Mouse (Mus musculus): ENCODE measurements at regions not wholly inside any gene's neighbourhood (a gene's known extent, or its start where the extent isn't known, plus 50 kb on each side); places are given as distances from the start of the nearest gene placed in this dataset.

DNA sequence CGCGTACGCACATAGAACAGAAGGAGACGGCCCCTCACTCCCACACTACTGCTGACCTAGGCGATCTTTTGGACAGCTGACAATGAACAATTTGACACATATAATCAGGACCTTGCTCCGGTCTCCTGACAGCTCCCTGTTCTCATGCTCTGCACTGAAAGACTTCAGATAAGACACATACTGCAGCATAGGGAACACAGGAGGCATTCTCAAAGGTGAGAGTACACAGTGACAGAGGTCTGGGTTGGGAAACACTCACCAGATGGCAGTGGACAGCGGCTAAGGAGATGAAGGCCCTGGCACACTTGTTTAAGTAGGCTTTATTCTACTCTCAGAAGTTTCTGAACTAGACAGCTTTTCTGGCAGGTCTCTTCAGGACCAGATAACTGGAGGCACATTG, 156.9 kb downstream of the Kctd12 start:
- WGBS, result 94% methylated on average over 7 of the region's 7 CpGs
- Histone ChIP-seq H3K4me3 (ENCODE audit: low read depth, low read length) (no peak overlapping the region), H3K4me1 (ENCODE audit: control insufficient read depth, insufficient read depth, low read length) (no peaks in the 10 kb centered on the region), H3K4me2 (ENCODE audit: low read depth, low read length) (no peak overlapping the region), H3K9ac (replicated peaks; ENCODE audit: low read depth, low read length) (no peak overlapping the region), H3K9me3 (ENCODE audit: control insufficient read depth, low read length) (no peaks in the 10 kb centered on the region), H3K27me3 (ENCODE audit: control insufficient read depth, insufficient read depth, low read length) (no peaks in the 10 kb centered on the region), H3K36me3 (ENCODE audit: control insufficient read depth, insufficient read depth, low read length) (no peaks in the 10 kb centered on the region), H3K27ac (ENCODE audit: low read depth, low read length) (no peak overlapping the region)
- ATAC-seq (ENCODE audit: low read depth), result no peak

DNA sequence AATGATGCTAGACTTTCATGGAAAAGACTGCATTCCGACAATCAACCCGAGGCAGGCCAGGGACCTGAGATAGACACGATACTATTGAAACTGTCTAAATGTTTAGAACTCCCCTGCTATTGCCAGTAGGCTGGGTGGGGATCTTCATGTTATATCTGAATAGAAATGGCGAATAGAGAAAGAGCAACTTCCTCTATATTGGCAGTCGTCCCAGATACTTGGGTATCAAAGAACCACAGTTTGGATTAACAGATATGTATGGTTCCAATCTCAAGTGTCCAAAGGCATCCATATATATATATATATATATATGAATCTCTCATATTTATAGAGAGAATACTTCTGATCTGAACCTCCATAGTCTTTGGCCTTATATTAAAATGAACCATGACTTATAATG, 161.8 kb downstream of the Kctd12 start:
- H3K4me3 ChIP-seq (ENCODE audit: low read depth, low read length), result no peak overlapping the region
- H3K9me3 ChIP-seq (ENCODE audit: control insufficient read depth, low read length), result no peaks in the 10 kb centered on the region
- no peak overlapping the region for H3K9ac ChIP-seq (replicated peaks; ENCODE audit: low read depth, low read length)
- 95% methylated on average over 5 of the region's 5 CpGs for WGBS
- no peaks in the 10 kb centered on the region for H3K27me3 ChIP-seq (ENCODE audit: control insufficient read depth, insufficient read depth, low read length)
- H3K4me2 ChIP-seq (ENCODE audit: low read depth, low read length), result no peak overlapping the region
- no peaks in the 10 kb centered on the region for H3K36me3 ChIP-seq (ENCODE audit: control insufficient read depth, insufficient read depth, low read length)
- no peak for ATAC-seq (ENCODE audit: low read depth)
- H3K27ac ChIP-seq (ENCODE audit: low read depth, low read length), result no peak overlapping the region
- H3K4me1 ChIP-seq (ENCODE audit: control insufficient read depth, insufficient read depth, low read length), result no peaks in the 10 kb centered on the region

DNA sequence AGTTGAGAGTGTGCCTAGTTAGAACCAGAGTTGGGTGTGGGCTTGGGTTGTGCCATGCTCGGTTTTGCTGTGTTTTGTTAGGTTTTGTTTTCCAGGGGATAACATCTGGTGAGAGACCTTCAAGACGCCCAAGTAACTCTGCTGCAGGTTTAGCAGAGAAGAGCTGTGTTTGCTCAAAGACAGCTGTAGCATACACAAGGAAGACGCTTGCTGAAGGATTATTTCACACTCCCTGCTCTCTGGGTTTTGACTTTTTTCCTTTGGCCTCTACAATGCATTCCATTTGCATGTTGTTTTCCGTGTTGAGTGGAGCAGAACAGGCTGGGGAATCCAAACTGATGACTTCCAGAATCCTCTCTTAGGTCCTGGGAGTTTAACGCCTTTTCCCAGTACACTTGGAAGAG, 170.8 kb downstream of the Kctd12 start:
- 64% methylated on average over 5 of the region's 5 CpGs for whole genome bisulfite sequencing

DNA sequence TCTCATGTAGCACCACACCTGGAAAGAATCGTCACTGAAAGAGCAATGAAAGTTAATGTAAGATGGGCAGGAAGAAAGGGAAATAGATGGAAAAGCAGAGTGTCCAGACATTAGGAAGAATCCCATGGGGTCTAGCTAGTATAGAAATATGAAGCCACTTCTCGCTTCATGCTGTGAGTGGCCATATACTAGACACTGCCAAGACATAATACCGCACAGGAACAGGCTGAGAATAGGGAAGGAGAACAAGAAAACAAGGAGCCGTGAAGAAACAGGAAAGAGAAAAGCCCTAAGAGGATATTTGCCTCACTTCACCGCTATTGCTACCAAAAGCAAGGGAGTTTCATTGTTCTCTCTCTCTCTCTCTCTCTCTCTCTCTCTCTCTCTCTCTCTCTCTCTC, 171.4 kb downstream of the Kctd12 start:
- no peak for ATAC-seq (ENCODE audit: low read depth)
- Histone ChIP-seq H3K4me1 (ENCODE audit: control insufficient read depth, insufficient read depth, low read length) (no peaks in the 10 kb centered on the region), H3K9me3 (ENCODE audit: control insufficient read depth, low read length) (no peaks in the 10 kb centered on the region), H3K4me2 (ENCODE audit: low read depth, low read length) (no peak overlapping the region), H3K27me3 (ENCODE audit: control insufficient read depth, insufficient read depth, low read length) (no peaks in the 10 kb centered on the region), H3K27ac (ENCODE audit: low read depth, low read length) (no peak overlapping the region), H3K36me3 (ENCODE audit: control insufficient read depth, insufficient read depth, low read length) (no peaks in the 10 kb centered on the region), H3K4me3 (ENCODE audit: low read depth, low read length) (no peak overlapping the region), H3K9ac (replicated peaks; ENCODE audit: low read depth, low read length) (no peak overlapping the region)
- WGBS, result 70% methylated on average over 5 of the region's 5 CpGs

More for the DNA sequence above, 170.8 kb downstream of the Kctd12 start:
- Histone ChIP-seq H3K27ac (ENCODE audit: low read depth, low read length) (no peak overlapping the region), H3K27me3 (ENCODE audit: control insufficient read depth, insufficient read depth, low read length) (no peaks in the 10 kb centered on the region), H3K9me3 (ENCODE audit: control insufficient read depth, low read length) (no peaks in the 10 kb centered on the region), H3K36me3 (ENCODE audit: control insufficient read depth, insufficient read depth, low read length) (no peaks in the 10 kb centered on the region), H3K9ac (replicated peaks; ENCODE audit: low read depth, low read length) (no peak overlapping the region), H3K4me3 (ENCODE audit: low read depth, low read length) (no peak overlapping the region), H3K4me1 (ENCODE audit: control insufficient read depth, insufficient read depth, low read length) (no peaks in the 10 kb centered on the region), H3K4me2 (ENCODE audit: low read depth, low read length) (no peak overlapping the region)
- no peak for ATAC-seq (ENCODE audit: low read depth)

DNA sequence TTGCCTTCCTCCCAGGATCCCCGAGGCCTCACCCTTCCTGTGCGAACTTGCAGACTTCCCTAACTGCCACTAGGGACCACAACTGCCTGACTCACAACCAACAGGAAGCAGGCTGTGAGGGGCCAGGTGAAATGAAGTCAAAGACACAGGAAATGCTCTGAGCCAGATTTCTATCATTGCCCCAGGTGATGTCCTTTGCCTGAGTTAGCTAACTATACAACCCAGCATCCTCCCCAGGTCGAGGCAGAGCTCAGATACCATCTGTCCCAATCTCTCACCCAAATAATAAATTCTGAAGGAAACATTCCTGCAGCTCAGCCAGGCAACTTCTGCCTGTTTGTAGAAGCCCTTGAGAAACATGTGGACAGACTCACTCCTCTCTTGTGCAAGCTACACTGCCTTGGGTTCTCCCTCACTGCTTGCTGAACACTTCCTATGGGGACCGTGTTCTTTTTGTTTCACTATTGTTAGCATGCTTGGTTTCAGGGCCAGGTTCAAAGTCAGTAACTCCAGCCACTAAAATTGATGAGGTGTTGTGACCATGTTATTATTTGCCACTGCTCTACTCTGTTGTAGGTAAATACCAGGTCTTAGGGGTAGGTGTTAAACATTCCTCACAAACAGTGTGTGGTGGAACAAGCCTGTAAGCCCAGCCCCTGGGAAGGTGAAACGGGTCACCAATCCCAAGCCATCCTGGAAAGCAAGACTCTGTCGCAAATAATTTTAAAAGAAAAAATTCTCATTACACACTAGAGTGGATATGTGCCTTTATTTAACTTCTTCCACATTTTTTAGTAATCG, 172.1 kb downstream of the Kctd12 start:
- 74% methylated on average over 7 of the region's 7 CpGs for WGBS
- no peaks in the 10 kb centered on the region for H3K9me3 ChIP-seq (ENCODE audit: control insufficient read depth, low read length)
- H3K4me2 ChIP-seq (ENCODE audit: low read depth, low read length), result no peak overlapping the region
- ATAC-seq (ENCODE audit: low read depth), result no peak
- no peak overlapping the region for H3K27ac ChIP-seq (ENCODE audit: low read depth, low read length)
- H3K27me3 ChIP-seq (ENCODE audit: control insufficient read depth, insufficient read depth, low read length), result no peaks in the 10 kb centered on the region
- H3K4me3 ChIP-seq (ENCODE audit: low read depth, low read length), result no peak overlapping the region
- no peaks in the 10 kb centered on the region for H3K4me1 ChIP-seq (ENCODE audit: control insufficient read depth, insufficient read depth, low read length)
- no peak overlapping the region for H3K9ac ChIP-seq (replicated peaks; ENCODE audit: low read depth, low read length)
- H3K36me3 ChIP-seq (ENCODE audit: control insufficient read depth, insufficient read depth, low read length), result no peaks in the 10 kb centered on the region

DNA sequence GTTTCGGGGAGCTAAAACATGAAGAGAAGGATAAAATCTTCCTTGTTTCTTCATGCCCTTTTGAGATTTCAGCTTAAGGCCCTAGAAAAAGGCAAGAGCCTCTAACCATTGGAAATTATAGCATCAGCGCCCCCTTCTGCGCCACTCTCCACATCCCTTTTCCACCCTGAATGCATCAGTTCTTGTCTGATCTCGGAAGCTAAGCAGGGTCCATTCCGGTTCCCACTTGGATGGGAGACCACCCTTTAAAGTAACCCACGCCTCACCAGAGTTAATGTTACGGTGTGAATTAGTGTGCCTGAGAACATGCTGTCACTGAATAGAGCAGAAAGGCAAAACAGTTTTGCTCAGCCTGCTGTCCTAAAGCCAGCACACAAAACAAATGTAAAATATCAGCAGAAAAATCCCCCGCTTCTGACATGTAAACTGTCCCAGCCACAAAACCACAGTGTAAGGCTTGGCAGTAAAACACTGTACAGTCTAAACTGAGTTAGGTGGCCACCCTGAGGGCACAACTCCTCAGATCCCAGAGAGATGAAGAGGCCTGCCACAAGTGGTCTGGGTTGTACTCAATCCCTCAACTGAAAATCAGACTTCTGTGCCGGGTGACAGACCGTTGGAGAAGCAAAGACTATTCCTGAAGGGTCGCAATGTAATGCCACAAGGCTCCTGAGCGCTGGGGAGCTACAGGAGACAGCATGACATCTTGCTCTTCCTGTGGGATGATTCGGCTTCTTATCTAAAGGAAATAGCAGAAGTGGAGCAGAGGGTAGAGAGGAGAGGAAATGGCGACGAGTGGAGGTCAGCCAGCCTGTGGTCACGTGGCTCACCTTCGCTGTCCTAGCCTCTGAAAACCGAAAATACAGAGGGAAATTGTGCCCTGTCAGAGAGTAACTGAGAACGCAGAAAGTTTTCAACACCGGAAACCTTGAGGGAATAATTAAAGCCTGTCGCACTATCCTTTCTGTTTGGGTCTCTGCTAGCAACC, 176.2 kb downstream of the Kctd12 start:
- no peaks in the 10 kb centered on the region for H3K9me3 ChIP-seq (ENCODE audit: control insufficient read depth, low read length)
- H3K9ac ChIP-seq (replicated peaks; ENCODE audit: low read depth, low read length), result no peak overlapping the region
- H3K27ac ChIP-seq (ENCODE audit: low read depth, low read length), result no peak overlapping the region
- no peaks in the 10 kb centered on the region for H3K4me1 ChIP-seq (ENCODE audit: control insufficient read depth, insufficient read depth, low read length)
- no peaks in the 10 kb centered on the region for H3K36me3 ChIP-seq (ENCODE audit: control insufficient read depth, insufficient read depth, low read length)
- H3K27me3 ChIP-seq (ENCODE audit: control insufficient read depth, insufficient read depth, low read length), result no peaks in the 10 kb centered on the region
- H3K4me3 ChIP-seq (ENCODE audit: low read depth, low read length), result no peak overlapping the region
- no peak for ATAC-seq (ENCODE audit: low read depth)
- 74% methylated on average over 21 of the region's 21 CpGs for WGBS
- no peak overlapping the region for H3K4me2 ChIP-seq (ENCODE audit: low read depth, low read length)

DNA sequence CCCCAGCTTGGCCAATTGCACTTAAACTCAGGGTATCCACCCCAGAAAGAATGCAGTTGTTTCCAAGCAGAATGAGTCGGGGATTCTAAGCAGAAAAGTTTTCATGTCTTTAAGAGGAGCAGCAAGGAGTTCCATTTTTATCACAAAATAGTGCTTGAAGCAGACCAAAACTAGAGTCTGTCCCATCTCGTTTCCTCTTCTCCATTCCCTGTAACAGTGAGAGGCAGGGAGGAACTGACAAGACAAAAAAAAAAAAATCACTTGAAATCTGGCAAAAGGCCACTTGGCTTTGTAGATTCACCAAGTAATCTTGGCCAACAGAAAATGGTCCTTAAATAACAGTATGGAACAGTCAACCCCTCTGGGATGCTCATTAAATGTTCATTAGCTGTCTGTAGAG, 186.8 kb downstream of the Kctd12 start:
- Histone ChIP-seq H3K36me3 (ENCODE audit: control insufficient read depth, insufficient read depth, low read length) (no peaks in the 10 kb centered on the region), H3K27ac (ENCODE audit: low read depth, low read length) (no peak overlapping the region), H3K4me3 (ENCODE audit: low read depth, low read length) (no peak overlapping the region), H3K27me3 (ENCODE audit: control insufficient read depth, insufficient read depth, low read length) (no peaks in the 10 kb centered on the region), H3K9me3 (ENCODE audit: control insufficient read depth, low read length) (no peaks in the 10 kb centered on the region), H3K9ac (replicated peaks; ENCODE audit: low read depth, low read length) (no peak overlapping the region), H3K4me2 (ENCODE audit: low read depth, low read length) (no peak overlapping the region), H3K4me1 (ENCODE audit: control insufficient read depth, insufficient read depth, low read length) (no peaks in the 10 kb centered on the region)
- 78% methylated on average over 2 of the region's 2 CpGs for WGBS
- no peak for ATAC-seq (ENCODE audit: low read depth)

DNA sequence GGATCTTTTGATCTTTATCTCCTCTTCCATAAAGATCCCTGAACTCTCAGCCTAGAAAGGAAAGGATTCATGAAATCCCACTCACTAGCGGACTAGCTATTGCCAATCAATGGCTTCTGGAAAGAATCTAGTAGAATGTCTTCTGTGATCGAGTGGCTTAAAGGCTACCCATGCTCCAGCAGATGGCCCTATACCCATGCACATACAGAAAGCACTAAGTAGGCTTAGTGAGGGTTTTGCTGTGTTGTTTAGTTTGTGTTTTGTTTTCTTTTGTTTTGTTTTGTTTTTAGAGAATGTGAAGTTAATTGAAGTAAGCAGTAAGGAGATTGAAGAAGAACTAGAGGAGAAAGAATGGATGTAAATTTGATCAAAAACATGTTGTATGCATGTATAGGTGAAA, 187.5 kb downstream of the Kctd12 start:
- Histone ChIP-seq H3K27me3 (ENCODE audit: control insufficient read depth, insufficient read depth, low read length) (no peaks in the 10 kb centered on the region), H3K9me3 (ENCODE audit: control insufficient read depth, low read length) (no peaks in the 10 kb centered on the region), H3K4me1 (ENCODE audit: control insufficient read depth, insufficient read depth, low read length) (no peaks in the 10 kb centered on the region), H3K36me3 (ENCODE audit: control insufficient read depth, insufficient read depth, low read length) (no peaks in the 10 kb centered on the region), H3K4me3 (ENCODE audit: low read depth, low read length) (no peak overlapping the region), H3K9ac (replicated peaks; ENCODE audit: low read depth, low read length) (no peak overlapping the region), H3K27ac (ENCODE audit: low read depth, low read length) (no peak overlapping the region), H3K4me2 (ENCODE audit: low read depth, low read length) (no peak overlapping the region)
- ATAC-seq (ENCODE audit: low read depth), result no peak
- 95% methylated on average over 2 of the region's 2 CpGs for WGBS

DNA sequence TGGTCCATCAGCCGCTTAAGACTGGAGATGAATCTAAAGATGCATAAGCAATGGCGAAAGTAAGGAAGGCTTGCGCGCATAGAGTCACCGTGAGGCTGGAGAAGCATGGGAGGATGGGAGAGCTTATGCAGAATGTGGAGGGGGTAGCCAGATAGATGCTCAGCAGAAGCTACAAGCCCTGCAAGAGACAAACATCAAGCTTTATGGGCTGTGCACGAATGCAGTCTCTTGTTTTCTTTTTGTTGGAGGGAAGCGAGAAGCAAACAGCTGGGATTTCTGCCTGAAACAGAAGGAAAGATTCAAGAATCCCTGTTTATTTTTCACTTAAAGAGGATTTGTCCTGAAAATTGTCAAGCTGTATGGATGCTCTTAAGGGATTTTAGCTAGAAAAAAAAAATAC, 188.7 kb downstream of the Kctd12 start:
- Histone ChIP-seq H3K4me1 (ENCODE audit: control insufficient read depth, insufficient read depth, low read length) (no peaks in the 10 kb centered on the region), H3K36me3 (ENCODE audit: control insufficient read depth, insufficient read depth, low read length) (no peaks in the 10 kb centered on the region), H3K9me3 (ENCODE audit: control insufficient read depth, low read length) (no peaks in the 10 kb centered on the region), H3K9ac (replicated peaks; ENCODE audit: low read depth, low read length) (no peak overlapping the region), H3K4me2 (ENCODE audit: low read depth, low read length) (no peak overlapping the region), H3K27ac (ENCODE audit: low read depth, low read length) (no peak overlapping the region), H3K27me3 (ENCODE audit: control insufficient read depth, insufficient read depth, low read length) (no peaks in the 10 kb centered on the region), H3K4me3 (ENCODE audit: low read depth, low read length) (no peak overlapping the region)
- no peak for ATAC-seq (ENCODE audit: low read depth)
- WGBS, result 86% methylated on average over 7 of the region's 7 CpGs

All from neural tube, embryonic 14.5 days (tissue).